Mouse (Mus musculus) MEL (cell line): ENCODE measurements at regions not wholly inside any gene's neighbourhood (a gene's known extent, or its start where the extent isn't known, plus 50 kb on each side); places are given as distances from the start of the nearest gene placed in this dataset.

Source experiments
- RAD21 ChIP-seq: IDR thresholded peaks from 2 replicates; pipeline ENCODE4 v1.6.1; 2011; ENCODE audit warnings: mild to moderate bottlenecking, low read depth, low read length, improper control_type of control experiment
- TAL1 ChIP-seq: IDR thresholded peaks from 2 replicates; pipeline ENCODE4 v1.6.1; 2012; ENCODE audit warnings: mild to moderate bottlenecking, inconsistent platforms, low read length, moderate library complexity, mixed read lengths
- UBTF ChIP-seq: IDR thresholded peaks from 2 replicates; pipeline ENCODE4 v1.6.1; 2012; ENCODE audit warnings: low read depth, mild to moderate bottlenecking, inconsistent platforms, low read length, improper control_type of control experiment, moderate library complexity, borderline replicate concordance; ENCODE audit not compliant: insufficient read depth

GRCm38 (mm10) chr10:53801048-53801641 is 50.2 kb upstream of the Fam184a start:
- TF ChIP-seq UBTF = no peak
- no peak for TF ChIP-seq RAD21
- TF ChIP-seq TAL1 = no peak
